Mouse (Mus musculus) olfactory bulb, adult 2 months (tissue): ENCODE results near the gene 4921504E06Rik. TPM values are rescaled to one million over a fixed set of nuclear protein-coding genes. Genes with fewer than 3 reads are reported as not detected.

Experiments used
- H3K27ac ChIP-seq: fragments of 200-500 bp; 2 replicates; pipeline ENCODE4 v1.5.1; 2012; ENCODE audit warnings: low read depth, low read length; ENCODE audit not compliant: insufficient read depth
- H3K4me1 ChIP-seq: fragments of 200-500 bp; 2 replicates; pipeline ENCODE4 v1.6.1; 2012; ENCODE audit warnings: low read length; ENCODE audit not compliant: control insufficient read depth, insufficient read depth
- H3K4me3 ChIP-seq: fragments of 200-500 bp; 2 replicates; pipeline ENCODE4 v1.5.1; 2012; ENCODE audit warnings: mild to moderate bottlenecking, low read depth, low read length, moderate library complexity; ENCODE audit not compliant: insufficient read depth
- CTCF ChIP-seq: fragments of 200-500 bp; IDR thresholded peaks from 2 replicates; pipeline ENCODE4 v1.5.1; 2012; ENCODE audit warnings: low read depth, mild to moderate bottlenecking, low read length, moderate library complexity; ENCODE audit not compliant: insufficient read depth
- POLR2A ChIP-seq: fragments of 200-500 bp; IDR thresholded peaks from 2 replicates; pipeline ENCODE4 v1.6.1; 2012; ENCODE audit warnings: mild to moderate bottlenecking, low read depth, low read length, moderate library complexity; ENCODE audit not compliant: insufficient read depth
- WGBS: fragments of 180-500 bp; shearing (Covaris S2); methylation state at CpG from one replicate; pipeline ENCODE4 v1.1.7; 2018; 5-methylcytosine and 5-hydroxymethylcytosine counted together
- polyA plus RNA-seq: library from polyadenylated mRNA; stranded (reverse); fragments of >200 nt; gene quantifications from 2 replicates; pipeline ENCODE4 v1.2.4, GENCODE M21; 2012; ENCODE audit warnings: low replicate concordance; ENCODE audit not compliant: missing spikeins, insufficient read depth, insufficient read length

The 4921504E06Rik gene
- polyA plus RNA-seq, 1 experiment = not detected

GRCm38 (mm10) chr2:19452531-19453055 is 101.1 kb downstream of the 4921504E06Rik start:
- WGBS = 1% methylated on average over 19 of the region's 19 CpGs
- peaks cover 6% of the 10 kb centered on the region for H3K4me1 ChIP-seq
- H3K4me3 ChIP-seq = no peak overlapping the region
- TF ChIP-seq CTCF (no peak), POLR2A (no peak)
- H3K27ac ChIP-seq = no peak overlapping the region

GRCm38 (mm10) chr2:19449308-19449707 is 104.4 kb downstream of the 4921504E06Rik start:
- H3K4me1 ChIP-seq = peaks cover 20% of the 10 kb centered on the region
- 48% methylated on average over 4 of the region's 4 CpGs for WGBS
- no peak overlapping the region for H3K4me3 ChIP-seq
- no peak overlapping the region for H3K27ac ChIP-seq
- TF ChIP-seq CTCF (no peak), POLR2A (no peak)

- WGBS = 1% methylated on average over 31 of the region's 31 CpGs
- Histone ChIP-seq H3K4me1 (peaks cover 20% of the 10 kb centered on the region), H3K27ac (no peak overlapping the region), H3K4me3 (no peak overlapping the region; the same call in 1 of the 2 replicates)
- TF ChIP-seq CTCF (no peak), POLR2A (no peak)
Observed at GRCm38 (mm10) chr2:19448042-19448700, 105.5 kb downstream of the 4921504E06Rik start.

GRCm38 (mm10) chr2:19446746-19447145 is 107.0 kb downstream of the 4921504E06Rik start:
- Histone ChIP-seq H3K27ac (no peak overlapping the region), H3K4me3 (no peak overlapping the region), H3K4me1 (peaks cover 20% of the 10 kb centered on the region)
- no peak for TF ChIP-seq POLR2A
- no peak for TF ChIP-seq CTCF
- WGBS = 7% methylated on average over 7 of the region's 7 CpGs

GRCm38 (mm10) chr2:19445871-19446501 is 107.7 kb downstream of the 4921504E06Rik start:
- peaks cover 20% of the 10 kb centered on the region for H3K4me1 ChIP-seq
- no peak for TF ChIP-seq CTCF
- no peak for TF ChIP-seq POLR2A
- under 1% methylated on average over 67 of the region's 67 CpGs for WGBS
- peak overlapping the region; percentile 17 for H3K4me3 ChIP-seq
- no peak overlapping the region for H3K27ac ChIP-seq

GRCm38 (mm10) chr2:19444931-19445831 is 108.5 kb downstream of the 4921504E06Rik start, which contains the start of gene Ptf1a:
Gene Ptf1a, plus strand, starts transcription at chr2:19445663.
- H3K4me3 ChIP-seq = peak within 1 kb of the TSS; percentile 17
- peaks cover 20% of the 10 kb centered on the region for H3K4me1 ChIP-seq
- 1% methylated on average over 53 of the region's 53 CpGs for WGBS
- no peak within 1 kb of the TSS for H3K27ac ChIP-seq
- TF ChIP-seq POLR2A (no peak), CTCF (no peak)

- peaks cover 20% of the 10 kb centered on the region for H3K4me1 ChIP-seq
- no peak overlapping the region for H3K27ac ChIP-seq
- H3K4me3 ChIP-seq = no peak overlapping the region
- no peak for TF ChIP-seq CTCF
- no peak for TF ChIP-seq POLR2A
- WGBS = 9% methylated on average over 9 of the region's 9 CpGs
Observed at GRCm38 (mm10) chr2:19444346-19444745, 109.4 kb downstream of the 4921504E06Rik start.

- Histone ChIP-seq H3K4me1 (peaks cover 4% of the 10 kb centered on the region), H3K27ac (no peak overlapping the region)
- 7% methylated on average over 41 of the region's 41 CpGs for WGBS
Observed at GRCm38 (mm10) chr2:19431614-19432323, 121.9 kb downstream of the 4921504E06Rik start.

More at GRCm38 (mm10) chr2:19431614-19432323, 121.9 kb downstream of the 4921504E06Rik start:
- no peak for TF ChIP-seq POLR2A
- no peak for TF ChIP-seq CTCF
- no peak overlapping the region for H3K4me3 ChIP-seq
